Mouse (Mus musculus) MEL (cell line): ENCODE measurements around the gene Scn1a. TPM values are rescaled to one million over a fixed set of nuclear protein-coding genes. Genes with fewer than 3 reads are reported as not detected.

Experiments
- DNase-seq: peaks from one replicate; pipeline ENCODE4 v3.0.0; 2011; ENCODE audit warnings: low read depth, low spot score
- H3K27ac ChIP-seq: 2 replicates; pipeline ENCODE4 v1.5.1; 2012; ENCODE audit warnings: low read depth, mild to moderate bottlenecking, control low read depth, low read length, moderate library complexity; ENCODE audit not compliant: control insufficient read depth
- H3K27me3 ChIP-seq, 2 experiments: fragments of 150-350 bp in 1 of 2; sonication (generic) in 1 of 2; 2 replicates each; pipeline ENCODE4 v1.6.1; 2012; ENCODE audit warnings: low read length in 2 of 2, mild to moderate bottlenecking in 2 of 2, improper control_type of control experiment in 1 of 2, moderate library complexity in 1 of 2; ENCODE audit not compliant: insufficient read depth in 2 of 2, control insufficient read depth in 1 of 2
- H3K36me3 ChIP-seq, 2 experiments: 2 replicates each; pipeline ENCODE4 v1.6.1; 2012 to 2014; ENCODE audit warnings: low read length in 2 of 2, improper control_type of control experiment in 1 of 2, inconsistent platforms in 1 of 2, mild to moderate bottlenecking in 1 of 2; ENCODE audit not compliant: insufficient read depth in 2 of 2, control insufficient read depth in 1 of 2
- H3K4me1 ChIP-seq, 2 experiments: fragments of 150-350 bp in 1 of 2; sonication (generic) in 1 of 2; 2 replicates each; pipeline ENCODE4 v1.6.1; 2012; ENCODE audit warnings: low read length in 2 of 2, improper control_type of control experiment in 1 of 2, mild to moderate bottlenecking in 1 of 2; ENCODE audit not compliant: insufficient read depth in 2 of 2, control insufficient read depth in 1 of 2
- H3K4me3 ChIP-seq, 2 experiments: fragments of 150-350 bp in 1 of 2; sonication (generic) in 1 of 2; 2 replicates each; pipeline ENCODE4 v1.5.1; 2012; ENCODE audit warnings: low read depth in 2 of 2, low read length in 2 of 2, mild to moderate bottlenecking in 2 of 2, moderate library complexity in 2 of 2, control low read depth in 1 of 2, improper control_type of control experiment in 1 of 2; ENCODE audit not compliant: control insufficient read depth in 1 of 2, insufficient read depth in 1 of 2
- H3K79me2 ChIP-seq: 2 replicates; pipeline ENCODE4 v1.6.1; 2012; ENCODE audit warnings: mild to moderate bottlenecking, low read length, moderate library complexity; ENCODE audit not compliant: control insufficient read depth, poor library complexity, insufficient read depth
- H3K9ac ChIP-seq: 2 replicates; pipeline ENCODE4 v1.6.1; 2012; ENCODE audit warnings: low read depth, mild to moderate bottlenecking, control low read depth, low read length, moderate library complexity; ENCODE audit not compliant: control insufficient read depth, poor library complexity, severe bottlenecking
- H3K9me3 ChIP-seq: fragments of 150-350 bp; sonication (generic); replicated peaks from 2 replicates; pipeline ENCODE4 v1.6.1; 2012; ENCODE audit warnings: mild to moderate bottlenecking, low read length, improper control_type of control experiment, moderate library complexity; ENCODE audit not compliant: insufficient read depth
- BHLHE40 ChIP-seq: IDR thresholded peaks from 2 replicates; pipeline ENCODE4 v1.6.1; 2012; ENCODE audit warnings: low read depth, mild to moderate bottlenecking, inconsistent platforms, low read length, improper control_type of control experiment, borderline replicate concordance
- CHD2 ChIP-seq: IDR thresholded peaks from 2 replicates; pipeline ENCODE4 v1.6.1; 2011; ENCODE audit warnings: low read length, improper control_type of control experiment
- CTCF ChIP-seq, 3 experiments: IDR thresholded peaks in 2 of 3; conservative IDR thresholded peaks in 1 of 3; 2 replicates each; pipeline ENCODE4 v1.5.1; 2011 to 2012; ENCODE audit warnings: low read length in 3 of 3, low read depth in 2 of 3, mild to moderate bottlenecking in 2 of 3, improper control_type of control experiment in 1 of 3, inconsistent platforms in 1 of 3, mixed read lengths in 1 of 3, moderate library complexity in 1 of 3; ENCODE audit not compliant: control insufficient read depth in 1 of 3, insufficient read depth in 1 of 3, poor library complexity in 1 of 3, severe bottlenecking in 1 of 3
- EP300 ChIP-seq, 2 experiments: IDR thresholded peaks; 2 replicates each; pipeline ENCODE4 v1.6.1; 2011; ENCODE audit warnings: improper control_type of control experiment in 2 of 2, low read length in 2 of 2, low read depth in 1 of 2, mild to moderate bottlenecking in 1 of 2
- ETS1 ChIP-seq: IDR thresholded peaks from 2 replicates; pipeline ENCODE4 v1.6.1; 2012; ENCODE audit warnings: low read depth, mild to moderate bottlenecking, inconsistent platforms, low read length, improper control_type of control experiment, moderate library complexity
- GABPA ChIP-seq: IDR thresholded peaks from 2 replicates; pipeline ENCODE4 v1.6.1; 2012; ENCODE audit warnings: low read depth, mild to moderate bottlenecking, inconsistent platforms, low read length, improper control_type of control experiment, moderate library complexity
- HCFC1 ChIP-seq: IDR thresholded peaks from 2 replicates; pipeline ENCODE4 v1.6.1; 2012; ENCODE audit warnings: low read depth, mild to moderate bottlenecking, inconsistent platforms, low read length, improper control_type of control experiment, moderate library complexity
- JUND ChIP-seq: IDR thresholded peaks from 2 replicates; pipeline ENCODE4 v1.6.1; 2011; ENCODE audit warnings: low read depth, mild to moderate bottlenecking, improper control_type of control experiment, low read length
- MAFK ChIP-seq: IDR thresholded peaks from 2 replicates; pipeline ENCODE4 v1.6.1; 2011; ENCODE audit warnings: low read depth, mild to moderate bottlenecking, low read length, improper control_type of control experiment, borderline replicate concordance
- MAX ChIP-seq: IDR thresholded peaks from 2 replicates; pipeline ENCODE4 v1.6.1; 2011; ENCODE audit warnings: low read length, improper control_type of control experiment
- MAZ ChIP-seq: IDR thresholded peaks from 2 replicates; pipeline ENCODE4 v1.6.1; 2012; ENCODE audit warnings: low read depth, mild to moderate bottlenecking, inconsistent platforms, low read length, improper control_type of control experiment
- MEF2A ChIP-seq: IDR thresholded peaks from 2 replicates; pipeline ENCODE4 v1.6.1; 2014; ENCODE audit warnings: low read depth, mild to moderate bottlenecking, inconsistent platforms, low read length, improper control_type of control experiment; ENCODE audit not compliant: poor library complexity, insufficient replicate concordance, severe bottlenecking; ENCODE audit errors: extremely low read depth
- MXI1 ChIP-seq: IDR thresholded peaks from 2 replicates; pipeline ENCODE4 v1.6.1; 2011; ENCODE audit warnings: mild to moderate bottlenecking, low read depth, low read length, improper control_type of control experiment
- MYB ChIP-seq: IDR thresholded peaks from 2 replicates; pipeline ENCODE4 v1.6.1; 2011; ENCODE audit warnings: mild to moderate bottlenecking, low read depth, low read length, improper control_type of control experiment
- MYC ChIP-seq: IDR thresholded peaks from 2 replicates; pipeline ENCODE4 v1.6.1; 2011; ENCODE audit warnings: low read depth, mild to moderate bottlenecking, low read length, improper control_type of control experiment, moderate library complexity
- POLR2AphosphoS2 ChIP-seq: IDR thresholded peaks from 2 replicates; pipeline ENCODE4 v1.6.1; 2011; ENCODE audit warnings: low read length, improper control_type of control experiment
- RAD21 ChIP-seq: IDR thresholded peaks from 2 replicates; pipeline ENCODE4 v1.6.1; 2011; ENCODE audit warnings: mild to moderate bottlenecking, low read depth, low read length, improper control_type of control experiment
- SIN3A ChIP-seq: IDR thresholded peaks from 2 replicates; pipeline ENCODE4 v1.6.1; 2012; ENCODE audit warnings: low read length, improper control_type of control experiment, inconsistent platforms
- SMC3 ChIP-seq: IDR thresholded peaks from 2 replicates; pipeline ENCODE4 v1.6.1; 2011; ENCODE audit warnings: low read depth, low read length, improper control_type of control experiment
- TAL1 ChIP-seq: IDR thresholded peaks from 2 replicates; pipeline ENCODE4 v1.6.1; 2012; ENCODE audit warnings: mild to moderate bottlenecking, inconsistent platforms, low read length, moderate library complexity, mixed read lengths
- TBP ChIP-seq: IDR thresholded peaks from 2 replicates; pipeline ENCODE4 v1.8.0; 2011; ENCODE audit warnings: low read depth, low read length, improper control_type of control experiment
- TCF12 ChIP-seq: IDR thresholded peaks from 2 replicates; pipeline ENCODE4 v1.6.1; 2014; ENCODE audit warnings: low read depth, mild to moderate bottlenecking, inconsistent platforms, low read length, improper control_type of control experiment, moderate library complexity
- UBTF ChIP-seq: IDR thresholded peaks from 2 replicates; pipeline ENCODE4 v1.6.1; 2012; ENCODE audit warnings: low read depth, mild to moderate bottlenecking, inconsistent platforms, low read length, improper control_type of control experiment, moderate library complexity, borderline replicate concordance; ENCODE audit not compliant: insufficient read depth
- ZNF384 ChIP-seq: IDR thresholded peaks from 2 replicates; pipeline ENCODE4 v1.6.1; 2012; ENCODE audit warnings: low read depth, mild to moderate bottlenecking, inconsistent platforms, low read length, improper control_type of control experiment
- polyA plus RNA-seq, 2 experiments: library from polyadenylated mRNA; stranded (reverse) in 1 of 2; unstranded in 1 of 2; fragments of >175 nt in 1 of 2; fragments of >200 nt in 1 of 2; gene quantifications; 2 replicates each; pipeline versions ENCODE4 v1.2.1 to v1.2.4; 2012; ENCODE audit warnings: low replicate concordance in 2 of 2, low read depth in 1 of 2; ENCODE audit not compliant: insufficient read length in 2 of 2, insufficient read depth in 1 of 2, missing spikeins in 1 of 2
- total RNA-seq: library from RNA; depleted of rRNA; stranded (reverse); fragments of 300-350 nt; gene quantifications from 2 replicates; pipeline ENCODE4 v1.2.3, GENCODE M21; 2012

Scn1a gene
- total and polyA plus RNA-seq, 3 experiments = not detected

DNA sequence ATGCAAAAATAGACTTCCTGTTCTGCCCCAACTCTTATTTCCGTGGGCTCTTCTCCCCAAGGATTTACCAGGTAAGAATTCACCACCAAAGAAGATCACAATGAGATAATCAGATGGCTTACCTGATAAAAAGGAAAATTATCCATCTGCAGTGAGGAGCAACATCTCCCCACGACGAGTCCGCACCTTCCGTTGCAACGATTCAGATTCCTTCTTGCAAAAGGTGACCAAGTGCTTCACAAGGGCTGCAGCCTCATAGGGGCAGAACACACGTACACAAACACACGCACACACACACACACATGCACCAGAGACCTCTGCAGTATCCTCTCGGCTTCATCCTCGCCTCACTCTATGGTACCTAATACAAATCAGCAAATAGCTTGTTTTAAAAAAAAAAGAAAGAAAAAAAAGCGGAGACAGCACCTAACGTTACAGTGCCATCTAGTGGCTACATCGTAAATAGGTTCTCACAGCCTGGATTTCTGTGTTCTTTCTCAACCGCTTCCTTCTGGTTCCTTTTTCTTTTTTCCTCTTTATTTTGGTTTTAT lies 30.8 kb downstream of the Scn1a start:
- H3K4me3 ChIP-seq = no peak overlapping the region
- H3K79me2 ChIP-seq = no peaks in the 10 kb centered on the region
- H3K27ac ChIP-seq = no peak overlapping the region
- H3K36me3 ChIP-seq = no peaks in the 10 kb centered on the region
- peak; percentile 37 for DNase-seq
- H3K9me3 ChIP-seq = no peaks in the 10 kb centered on the region
- H3K27me3 ChIP-seq = no peaks in the 10 kb centered on the region
- H3K9ac ChIP-seq = no peak overlapping the region
- TF ChIP-seq GABPA (no peak), SMC3 (peak; percentile 53), ETS1 (no peak), MXI1 (no peak), BHLHE40 (no peak), MYC (no peak), ZNF384 (peak; percentile 87), HCFC1 (no peak), JUND (no peak), TAL1 (no peak), TCF12 (no peak), MYB (no peak), SIN3A (no peak), TBP (no peak), MAX (no peak), POLR2AphosphoS2 (no peak), CHD2 (no peak), MAZ (no peak), RAD21 (peak; percentile 35), EP300 (IDR thresholded peaks at IDR 0.05; ENCODE audit: low read depth in 1 of 2, low read length in 2 of 2) (no peak), UBTF (no peak), MAFK (no peak), MEF2A (no peak), CTCF (IDR thresholded peaks at IDR 0.05 in 2 of 3, conservative IDR thresholded peaks at IDR 0.05 in 1 of 3; ENCODE audit: control insufficient read depth in 1 of 3, insufficient read depth in 1 of 3, low read depth in 2 of 3, low read length in 3 of 3, poor library complexity in 1 of 3, severe bottlenecking in 1 of 3) (peak; percentile 23 to 47 (median 39); a peak in 5 of 6 replicates)
- H3K4me1 ChIP-seq = no peaks in the 10 kb centered on the region
